Mouse (Mus musculus): Measurements from ENCODE around the gene Mapk10. TPM values are rescaled to one million over a fixed set of nuclear protein-coding genes. Genes with fewer than 3 reads are reported as not detected.

Mapk10 gene
- polyA plus RNA-seq, 1 experiment from 2014 or later, result 4.1 TPM

DNA sequence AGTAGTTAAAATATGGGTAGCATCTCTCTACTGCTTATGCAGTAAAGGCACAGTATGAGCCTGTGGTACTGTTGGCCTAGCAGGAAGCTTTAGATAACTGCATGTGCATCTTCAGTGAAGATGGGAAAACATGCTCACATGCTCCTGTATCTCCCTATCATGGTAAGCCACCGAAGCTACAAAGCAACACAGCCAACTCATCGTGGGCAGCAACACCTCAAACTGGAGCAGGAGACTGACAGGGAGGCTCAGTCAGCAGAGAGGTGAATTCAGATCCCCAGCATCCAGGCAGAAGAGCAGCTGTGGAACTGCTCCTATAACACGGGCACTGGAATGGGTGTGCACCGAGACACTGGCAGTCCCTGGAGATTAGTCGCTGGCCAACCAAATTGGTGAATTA, 191.0 kb downstream of the Mapk10 start:
- Histone ChIP-seq H3K4me1 (ENCODE audit: control insufficient read depth in 2 of 2, insufficient read depth in 2 of 2, low read length in 2 of 2) (no peaks in the 10 kb centered on the region), H3K4me2 (ENCODE audit: low read length) (no peak overlapping the region), H3K36me3 (ENCODE audit: control insufficient read depth, insufficient read depth, low read length) (no peaks in the 10 kb centered on the region), H3K27ac (replicated peaks in 1 of 2; ENCODE audit: control insufficient read depth in 1 of 2, insufficient read depth in 1 of 2, low read depth in 2 of 2, low read length in 2 of 2) (no peak overlapping the region), H3K9ac (ENCODE audit: low read length) (no peak overlapping the region), H3K9me3 (ENCODE audit: control insufficient read depth, low read length) (no peaks in the 10 kb centered on the region), H3K4me3 (ENCODE audit: control insufficient read depth in 1 of 2, insufficient read depth in 1 of 2, low read depth in 1 of 2, low read length in 2 of 2) (no peak overlapping the region), H3K27me3 (ENCODE audit: control insufficient read depth, insufficient read depth, low read length) (no peaks in the 10 kb centered on the region)
- 84% methylated on average over 5 of the region's 5 CpGs for WGBS
- no peak for ATAC-seq (ENCODE audit: insufficient number of reproducible peaks, insufficient read depth, low FRiP score, low read depth)

DNA sequence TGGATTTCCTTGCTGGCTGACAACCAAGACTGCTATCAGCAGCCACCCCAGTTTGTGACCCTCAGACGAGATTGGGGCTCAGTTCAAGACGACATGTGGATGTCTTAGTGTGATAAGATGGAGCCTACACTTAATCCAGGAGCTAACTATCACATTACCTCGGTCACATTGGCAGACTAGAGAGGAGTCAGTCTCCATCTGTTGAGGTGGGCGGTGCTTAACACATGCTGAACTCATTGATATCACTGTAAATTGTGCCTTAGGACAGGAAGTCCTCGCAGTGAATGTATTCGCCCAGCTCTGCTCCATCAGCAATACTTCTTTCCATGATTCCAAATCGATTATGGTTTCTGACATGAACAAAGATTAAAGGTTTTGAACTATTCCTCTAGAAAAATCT, 193.5 kb downstream of the Mapk10 start:
- Histone ChIP-seq H3K36me3 (ENCODE audit: control insufficient read depth, insufficient read depth, low read length) (no peaks in the 10 kb centered on the region), H3K4me1 (ENCODE audit: control insufficient read depth in 2 of 2, insufficient read depth in 2 of 2, low read length in 2 of 2) (no peaks in the 10 kb centered on the region), H3K27ac (replicated peaks in 1 of 2; ENCODE audit: control insufficient read depth in 1 of 2, insufficient read depth in 1 of 2, low read depth in 2 of 2, low read length in 2 of 2) (no peak overlapping the region), H3K9me3 (ENCODE audit: control insufficient read depth, low read length) (no peaks in the 10 kb centered on the region), H3K9ac (ENCODE audit: low read length) (no peak overlapping the region), H3K27me3 (ENCODE audit: control insufficient read depth, insufficient read depth, low read length) (no peaks in the 10 kb centered on the region), H3K4me3 (ENCODE audit: control insufficient read depth in 1 of 2, insufficient read depth in 1 of 2, low read depth in 1 of 2, low read length in 2 of 2) (no peak overlapping the region), H3K4me2 (ENCODE audit: low read length) (no peak overlapping the region)
- WGBS, result 61% methylated on average over 7 of the region's 7 CpGs
- ATAC-seq (ENCODE audit: insufficient number of reproducible peaks, insufficient read depth, low FRiP score, low read depth), result no peak

DNA sequence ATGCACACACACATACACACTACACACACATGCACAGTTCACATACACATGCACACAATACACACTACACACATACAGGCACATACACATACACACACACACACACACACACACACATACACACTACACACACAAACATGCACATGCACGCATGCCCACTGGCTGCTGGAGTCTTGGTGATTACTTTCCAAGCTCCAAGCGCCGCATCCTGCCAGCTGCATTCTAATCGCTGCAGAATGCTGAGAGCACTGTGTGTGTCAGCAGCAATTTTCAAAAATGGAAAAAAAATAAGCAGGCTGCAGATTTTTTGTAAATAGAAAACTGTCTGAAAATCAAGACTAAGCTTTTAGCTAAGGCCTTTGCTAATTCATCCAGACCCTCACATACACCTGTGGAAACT, 196.8 kb downstream of the Mapk10 start:
- H3K36me3 ChIP-seq (ENCODE audit: control insufficient read depth, insufficient read depth, low read length), result no peaks in the 10 kb centered on the region
- H3K27me3 ChIP-seq (ENCODE audit: control insufficient read depth, insufficient read depth, low read length), result no peaks in the 10 kb centered on the region
- H3K9ac ChIP-seq (ENCODE audit: low read length), result no peak overlapping the region
- no peak overlapping the region for H3K27ac ChIP-seq (replicated peaks in 1 of 2; ENCODE audit: control insufficient read depth in 1 of 2, insufficient read depth in 1 of 2, low read depth in 2 of 2, low read length in 2 of 2)
- no peaks in the 10 kb centered on the region for H3K9me3 ChIP-seq (ENCODE audit: control insufficient read depth, low read length)
- no peak overlapping the region for H3K4me2 ChIP-seq (ENCODE audit: low read length)
- ATAC-seq (ENCODE audit: insufficient number of reproducible peaks, insufficient read depth, low FRiP score, low read depth), result no peak
- 90% methylated on average over 4 of the region's 4 CpGs for WGBS
- H3K4me1 ChIP-seq (ENCODE audit: control insufficient read depth in 2 of 2, insufficient read depth in 2 of 2, low read length in 2 of 2), result no peaks in the 10 kb centered on the region
- H3K4me3 ChIP-seq (ENCODE audit: control insufficient read depth in 1 of 2, insufficient read depth in 1 of 2, low read depth in 1 of 2, low read length in 2 of 2), result no peak overlapping the region

DNA sequence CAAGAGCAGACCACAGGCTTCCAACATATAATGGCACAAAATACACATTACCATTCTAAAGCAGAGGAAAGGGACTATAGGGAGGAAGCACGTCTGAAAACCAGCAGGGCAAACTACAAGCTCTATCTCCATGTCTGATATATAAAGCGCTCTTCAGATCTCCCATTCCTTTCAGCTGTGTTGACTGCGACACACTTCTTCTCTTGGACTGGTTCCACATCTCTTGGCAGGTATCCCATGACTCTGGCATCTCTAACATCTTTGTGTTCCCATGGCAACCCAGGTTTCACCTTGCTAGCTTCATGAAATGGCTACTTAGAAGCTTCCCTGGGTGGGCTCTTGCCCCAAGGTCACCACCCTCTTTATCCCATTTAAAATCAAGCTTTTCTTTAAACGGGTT, 202.2 kb downstream of the Mapk10 start:
- no peaks in the 10 kb centered on the region for H3K27me3 ChIP-seq (ENCODE audit: control insufficient read depth, insufficient read depth, low read length)
- 60% methylated on average over 4 of the region's 4 CpGs for WGBS
- no peak overlapping the region for H3K27ac ChIP-seq (replicated peaks in 1 of 2; ENCODE audit: control insufficient read depth in 1 of 2, insufficient read depth in 1 of 2, low read depth in 2 of 2, low read length in 2 of 2)
- no peaks in the 10 kb centered on the region for H3K36me3 ChIP-seq (ENCODE audit: control insufficient read depth, insufficient read depth, low read length)
- no peaks in the 10 kb centered on the region for H3K4me1 ChIP-seq (ENCODE audit: control insufficient read depth in 2 of 2, insufficient read depth in 2 of 2, low read length in 2 of 2)
- H3K4me3 ChIP-seq (ENCODE audit: control insufficient read depth in 1 of 2, insufficient read depth in 1 of 2, low read depth in 1 of 2, low read length in 2 of 2), result no peak overlapping the region
- H3K9ac ChIP-seq (ENCODE audit: low read length), result no peak overlapping the region
- no peak for ATAC-seq (ENCODE audit: insufficient number of reproducible peaks, insufficient read depth, low FRiP score, low read depth)
- H3K9me3 ChIP-seq (ENCODE audit: control insufficient read depth, low read length), result no peaks in the 10 kb centered on the region
- H3K4me2 ChIP-seq (ENCODE audit: low read length), result no peak overlapping the region

DNA sequence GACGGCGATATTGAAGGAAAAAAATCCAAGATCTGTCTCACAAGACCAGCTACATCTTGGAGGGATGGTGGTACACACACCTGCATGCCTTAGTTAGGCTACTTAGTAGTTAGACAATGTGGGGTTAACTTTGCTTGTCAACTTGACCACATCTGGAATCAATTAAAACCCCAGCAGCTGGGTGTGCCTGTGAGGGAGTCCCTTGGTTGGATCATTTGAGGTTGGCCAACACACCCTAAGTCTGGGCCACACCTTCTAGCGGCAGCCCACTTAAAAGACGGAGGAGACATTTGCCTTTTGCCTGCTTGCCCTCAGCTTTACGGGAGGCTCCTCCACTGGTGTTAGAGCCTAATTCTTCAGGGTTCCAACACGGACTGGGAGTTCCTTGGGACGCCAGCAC, 209.0 kb downstream of the Mapk10 start:
- WGBS, result 59% methylated on average over 7 of the region's 7 CpGs

DNA sequence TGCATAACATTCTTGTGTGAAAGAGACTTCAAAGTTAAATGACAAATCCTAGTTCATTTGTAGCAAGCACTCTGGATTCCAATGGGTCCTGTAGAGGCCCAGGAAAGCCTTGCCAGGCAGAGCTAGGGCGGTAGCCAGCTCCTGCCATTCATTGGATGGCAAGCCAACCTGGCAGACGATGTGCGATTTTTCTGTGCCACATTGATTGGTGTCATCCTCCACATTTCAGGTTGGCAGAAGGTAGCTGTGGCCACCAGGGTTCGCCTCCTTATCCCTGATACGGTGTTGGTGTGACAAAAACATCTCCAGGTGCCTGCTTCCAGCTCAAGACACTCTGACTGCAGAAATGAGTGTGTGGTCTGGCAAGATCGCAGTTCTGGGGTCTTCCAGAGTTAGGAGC, 210.6 kb downstream of the Mapk10 start:
- no peak overlapping the region for H3K27ac ChIP-seq (replicated peaks in 1 of 2; ENCODE audit: control insufficient read depth in 1 of 2, insufficient read depth in 1 of 2, low read depth in 2 of 2, low read length in 2 of 2)
- H3K36me3 ChIP-seq (ENCODE audit: control insufficient read depth, insufficient read depth, low read length), result no peaks in the 10 kb centered on the region
- H3K9me3 ChIP-seq (ENCODE audit: control insufficient read depth, low read length), result no peaks in the 10 kb centered on the region
- H3K4me1 ChIP-seq (ENCODE audit: control insufficient read depth in 2 of 2, insufficient read depth in 2 of 2, low read length in 2 of 2), result no peaks in the 10 kb centered on the region
- no peaks in the 10 kb centered on the region for H3K27me3 ChIP-seq (ENCODE audit: control insufficient read depth, insufficient read depth, low read length)
- 82% methylated on average over 6 of the region's 6 CpGs for WGBS
- H3K4me3 ChIP-seq (ENCODE audit: control insufficient read depth in 1 of 2, insufficient read depth in 1 of 2, low read depth in 1 of 2, low read length in 2 of 2), result no peak overlapping the region
- H3K9ac ChIP-seq (ENCODE audit: low read length), result no peak overlapping the region
- ATAC-seq (ENCODE audit: insufficient number of reproducible peaks, insufficient read depth, low FRiP score, low read depth), result no peak
- H3K4me2 ChIP-seq (ENCODE audit: low read length), result no peak overlapping the region

More for the DNA sequence above, 209.0 kb downstream of the Mapk10 start:
- Histone ChIP-seq H3K4me3 (ENCODE audit: control insufficient read depth in 1 of 2, insufficient read depth in 1 of 2, low read depth in 1 of 2, low read length in 2 of 2) (no peak overlapping the region), H3K4me1 (ENCODE audit: control insufficient read depth in 2 of 2, insufficient read depth in 2 of 2, low read length in 2 of 2) (no peaks in the 10 kb centered on the region), H3K27me3 (ENCODE audit: control insufficient read depth, insufficient read depth, low read length) (no peaks in the 10 kb centered on the region), H3K27ac (replicated peaks in 1 of 2; ENCODE audit: control insufficient read depth in 1 of 2, insufficient read depth in 1 of 2, low read depth in 2 of 2, low read length in 2 of 2) (no peak overlapping the region), H3K4me2 (ENCODE audit: low read length) (no peak overlapping the region), H3K9me3 (ENCODE audit: control insufficient read depth, low read length) (no peaks in the 10 kb centered on the region), H3K9ac (ENCODE audit: low read length) (no peak overlapping the region), H3K36me3 (ENCODE audit: control insufficient read depth, insufficient read depth, low read length) (no peaks in the 10 kb centered on the region)
- ATAC-seq (ENCODE audit: insufficient number of reproducible peaks, insufficient read depth, low FRiP score, low read depth), result no peak

DNA sequence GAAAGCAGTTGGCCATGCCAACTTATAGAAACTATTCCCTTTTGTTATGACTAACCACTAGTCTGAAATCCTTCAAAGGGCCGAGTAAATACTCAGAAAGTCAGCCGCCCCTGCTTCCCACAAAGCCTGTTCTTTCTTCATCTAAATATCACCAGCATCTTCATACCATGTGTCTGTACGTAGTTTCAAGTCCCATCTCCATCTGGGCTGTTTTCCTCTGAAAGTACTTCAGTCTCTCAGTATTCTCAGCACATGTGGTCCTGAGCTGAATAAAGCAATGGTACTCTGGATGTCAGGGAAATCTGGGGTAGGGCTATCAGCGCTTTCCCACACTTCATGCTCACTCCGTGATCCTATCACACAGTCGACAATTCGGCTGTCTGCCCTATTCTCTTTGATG, 212.6 kb downstream of the Mapk10 start:
- 78% methylated on average over 7 of the region's 7 CpGs for WGBS
- H3K9me3 ChIP-seq (ENCODE audit: control insufficient read depth, low read length), result no peaks in the 10 kb centered on the region
- ATAC-seq (ENCODE audit: insufficient number of reproducible peaks, insufficient read depth, low FRiP score, low read depth), result no peak
- H3K27me3 ChIP-seq (ENCODE audit: control insufficient read depth, insufficient read depth, low read length), result no peaks in the 10 kb centered on the region
- H3K4me1 ChIP-seq (ENCODE audit: control insufficient read depth in 2 of 2, insufficient read depth in 2 of 2, low read length in 2 of 2), result no peaks in the 10 kb centered on the region; a peak in 1 of 4 replicates
- H3K27ac ChIP-seq (replicated peaks in 1 of 2; ENCODE audit: control insufficient read depth in 1 of 2, insufficient read depth in 1 of 2, low read depth in 2 of 2, low read length in 2 of 2), result no peak overlapping the region
- H3K9ac ChIP-seq (ENCODE audit: low read length), result no peak overlapping the region
- no peak overlapping the region for H3K4me2 ChIP-seq (ENCODE audit: low read length)
- no peak overlapping the region for H3K4me3 ChIP-seq (ENCODE audit: control insufficient read depth in 1 of 2, insufficient read depth in 1 of 2, low read depth in 1 of 2, low read length in 2 of 2)
- H3K36me3 ChIP-seq (ENCODE audit: control insufficient read depth, insufficient read depth, low read length), result no peaks in the 10 kb centered on the region

DNA sequence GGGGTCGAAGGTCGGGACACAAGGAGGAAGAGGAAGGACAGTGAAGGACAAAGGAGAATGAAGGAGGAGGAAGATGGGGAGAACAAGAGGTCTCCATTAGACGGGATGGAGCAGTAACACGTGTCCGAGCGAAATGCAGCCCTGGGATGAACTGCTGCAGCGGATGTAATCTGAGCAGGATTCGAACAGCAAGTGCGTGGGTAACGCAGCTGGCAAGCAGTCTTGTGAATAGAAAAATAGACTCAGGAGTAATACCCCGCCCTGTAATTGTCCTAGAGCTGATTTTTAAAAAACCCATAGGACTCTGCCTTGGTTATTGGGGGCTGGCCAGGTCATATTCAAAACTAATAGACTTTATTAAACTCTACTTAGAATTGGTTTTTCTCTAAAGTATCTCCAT, 213.2 kb downstream of the Mapk10 start:
- 82% methylated on average over 11 of the region's 11 CpGs for WGBS
- Histone ChIP-seq H3K36me3 (ENCODE audit: control insufficient read depth, insufficient read depth, low read length) (no peaks in the 10 kb centered on the region), H3K4me2 (ENCODE audit: low read length) (no peak overlapping the region), H3K27me3 (ENCODE audit: control insufficient read depth, insufficient read depth, low read length) (no peaks in the 10 kb centered on the region), H3K9me3 (ENCODE audit: control insufficient read depth, low read length) (no peaks in the 10 kb centered on the region), H3K27ac (replicated peaks in 1 of 2; ENCODE audit: control insufficient read depth in 1 of 2, insufficient read depth in 1 of 2, low read depth in 2 of 2, low read length in 2 of 2) (no peak overlapping the region), H3K4me3 (ENCODE audit: control insufficient read depth in 1 of 2, insufficient read depth in 1 of 2, low read depth in 1 of 2, low read length in 2 of 2) (no peak overlapping the region), H3K9ac (ENCODE audit: low read length) (no peak overlapping the region), H3K4me1 (ENCODE audit: control insufficient read depth in 2 of 2, insufficient read depth in 2 of 2, low read length in 2 of 2) (no peaks in the 10 kb centered on the region; a peak in 1 of 4 replicates)
- ATAC-seq (ENCODE audit: insufficient number of reproducible peaks, insufficient read depth, low FRiP score, low read depth), result no peak
